Mouse (Mus musculus): ENCODE results near the gene Dazap1.

GRCm38 (mm10) chr10:80226071-80226415 lies 35.2 kb upstream of the Dazap1 start:
- TF ChIP-seq NANOG (IDR thresholded peaks at IDR 0.05; ENCODE audit: borderline replicate concordance, low read length) (no peak), CTCF (conservative IDR thresholded peaks at IDR 0.05; ENCODE audit: low read length) (no peak), POU5F1 (IDR thresholded peaks at IDR 0.05; ENCODE audit: borderline replicate concordance, low read length) (no peak)
